Mouse (Mus musculus) adrenal gland, postnatal 25 days (tissue): ENCODE results near the gene Pank2. TPM values are rescaled to one million over a fixed set of nuclear protein-coding genes. Genes with fewer than 3 reads are reported as not detected.

Experiments used
- DNase-seq: peaks from one replicate; pipeline ENCODE4 v3.0.0; 2021; ENCODE audit warnings: mixed read lengths
- microRNA-seq, 2 experiments: library from miRNA; unstranded; fragments of <30 nt; microRNA quantifications; one replicate each; pipeline ENCODE4 v1.2.0; 2021
- total RNA-seq: library from RNA; stranded (reverse); gene quantifications from 2 replicates; pipeline ENCODE4 v1.2.3, GENCODE M21; 2021

Pank2 gene
- total RNA-seq, 1 experiment from 2014 or later, result 65.7 TPM

DNA sequence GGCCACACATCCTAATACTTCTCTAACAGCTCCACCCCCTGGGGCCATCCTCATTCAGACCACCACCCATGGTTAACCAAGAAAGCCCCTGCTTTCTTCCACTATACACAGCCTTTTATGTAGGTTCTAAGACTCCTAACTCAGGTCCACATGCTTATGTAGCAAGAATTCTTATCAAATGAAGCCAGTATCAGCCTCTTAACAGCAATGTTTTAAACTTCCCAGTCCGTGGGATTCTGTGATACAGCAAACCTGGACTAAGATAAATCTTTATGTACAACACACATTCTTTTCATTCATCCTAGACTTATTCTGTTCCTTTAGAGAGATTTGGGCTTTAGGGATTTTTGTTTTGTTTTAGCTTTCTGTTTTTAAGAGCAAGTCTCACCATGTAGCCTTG is 61.4 kb downstream of the Pank2 start:
- DNase-seq, result no peak

DNA sequence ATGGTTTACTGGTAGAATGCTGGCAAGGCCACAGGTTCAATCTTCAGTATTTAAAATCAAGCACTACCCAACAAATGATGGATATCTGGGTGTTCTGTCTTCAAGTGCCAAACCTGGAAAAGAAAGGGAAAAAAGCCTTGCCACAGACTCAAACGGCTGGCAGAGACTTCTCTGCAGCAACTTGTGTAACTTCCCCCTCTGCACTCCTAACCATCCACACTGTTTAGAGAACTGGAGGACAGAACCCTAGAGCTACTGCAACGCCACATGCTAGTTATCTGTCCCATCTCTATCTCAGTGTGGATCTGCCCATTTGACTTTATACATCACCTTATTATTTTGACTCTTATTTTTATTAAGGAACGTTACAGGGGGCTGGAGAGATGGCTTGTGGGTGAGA is 63.7 kb downstream of the Pank2 start:
- DNase-seq, result no peak

GRCm38 (mm10) chr2:131328981-131329380 is 66.7 kb downstream of the Pank2 start:
- no peak for DNase-seq

DNA sequence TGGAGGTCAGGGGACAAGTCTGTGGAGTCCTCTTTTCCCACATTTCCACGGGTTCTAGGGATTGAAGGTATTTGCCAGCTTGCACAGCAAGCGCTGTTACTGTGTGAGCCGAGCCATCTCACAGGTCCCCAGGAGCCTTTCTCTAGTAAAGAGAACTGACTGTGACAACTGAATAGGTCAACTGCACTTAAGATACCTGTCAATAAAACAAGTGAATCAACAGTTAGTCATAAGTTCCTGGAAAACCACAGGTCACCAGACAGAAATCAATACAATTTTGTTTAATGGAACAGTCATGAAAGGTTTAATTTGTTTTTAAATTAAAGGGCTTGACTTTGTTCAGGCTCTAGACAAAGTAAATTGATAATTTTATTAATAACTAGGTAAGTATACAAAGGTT is 68.3 kb downstream of the Pank2 start:
- DNase-seq, result no peak

- DNase-seq, result no peak
Observed at GRCm38 (mm10) chr2:131337602-131338001, 75.3 kb downstream of the Pank2 start.

- peak; percentile 15 for DNase-seq
Observed at GRCm38 (mm10) chr2:131344449-131344848, 82.2 kb downstream of the Pank2 start.

DNA sequence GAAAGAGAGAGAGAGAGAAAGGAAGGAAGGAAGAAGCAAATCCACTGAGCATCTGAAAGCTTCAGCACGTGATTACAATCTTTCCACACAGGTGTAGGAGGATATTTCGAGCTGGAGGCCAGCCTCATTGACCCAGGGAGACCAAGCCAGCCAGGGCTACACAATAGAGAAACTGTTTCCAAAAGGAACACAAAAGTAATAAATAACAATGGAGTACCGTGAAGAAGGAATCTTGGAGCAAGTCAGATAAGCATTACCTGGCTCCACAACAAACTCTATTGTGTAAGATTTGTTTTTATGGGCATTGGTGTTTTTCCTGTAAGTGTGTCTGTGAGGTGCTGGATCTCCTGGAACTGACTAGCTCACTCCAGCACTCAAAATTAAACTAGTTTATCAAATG is 83.3 kb downstream of the Pank2 start:
- no peak for DNase-seq

Small RNA genes within 50 kb of the gene (microRNA-seq; reads per million reads assigned to microRNA genes)
- 42.5 to 47.3 reads per million in 2 experiments for gene Mir103-2

Other genes with a start within 250 kb of the Pank2 start
- 4.2 and 6.3 TPM in 2 replicates for gene Gfra4, start 219.4 kb upstream of the Pank2 start, total RNA-seq
- 3.8 and 4.8 TPM in 2 replicates for gene Adam33, start 198.7 kb upstream of the Pank2 start, total RNA-seq
- 2.6 and 2.7 TPM in 2 replicates for gene Siglec1, start 175.7 kb upstream of the Pank2 start, total RNA-seq
- gene Hspa12b, start 135.2 kb upstream of the Pank2 start, total RNA-seq, result 10.8 and 12.2 TPM in 2 replicates
- not detected in 2 replicates for gene Gm11037, start 129.0 kb upstream of the Pank2 start, total RNA-seq
- 59.8 and 74.8 TPM in 2 replicates for gene 1700037H04Rik, start 102.4 kb upstream of the Pank2 start, total RNA-seq
- gene Cenpb, start 82.4 kb upstream of the Pank2 start, total RNA-seq, result 52.9 and 66.5 TPM in 2 replicates
- gene Cdc25b, start 75.5 kb upstream of the Pank2 start, total RNA-seq, result 8.3 and 10.8 TPM in 2 replicates
- gene Spef1, start 75.2 kb upstream of the Pank2 start, total RNA-seq, result 5.0 and 7.6 TPM in 2 replicates
- gene Ap5s1, start 55.4 kb upstream of the Pank2 start, total RNA-seq, result 18.6 and 24.5 TPM in 2 replicates
- 44.2 and 45.9 TPM in 2 replicates for gene Mavs, start 28.4 kb upstream of the Pank2 start, total RNA-seq
- gene Rnf24, start 90.4 kb downstream of the Pank2 start, total RNA-seq, result 6.2 and 6.4 TPM in 2 replicates
- gene Smox, start 229.0 kb downstream of the Pank2 start, total RNA-seq, result 24.9 and 25.2 TPM in 2 replicates